Mouse (Mus musculus) activated CD4-positive, CD25-positive, alpha-beta regulatory T cell, adult 9 weeks (primary cell): ENCODE measurements around the gene Psma4. TPM values are rescaled to one million over a fixed set of nuclear protein-coding genes. Genes with fewer than 3 reads are reported as not detected.

Source experiments
- polyA plus RNA-seq: library from polyadenylated mRNA; unstranded; fragments of 100-300 nt; shearing (Covaris generic); gene quantifications from one replicate; pipeline ENCODE4 v1.2.1, GENCODE M21; 2017

Gene Psma4
- 282 TPM for polyA plus RNA-seq

GRCm38 (mm10) chr9:54950575-54951321, at the start of gene Psma4, which contains the start of gene AY074887:
Gene Psma4 (plus strand): TSS chr9:54950790.
Gene AY074887 (minus strand): TSS chr9:54950998.

GRCm38 (mm10) chr9:54917010-54917677, 33.4 kb upstream of the Psma4 start, which contains the start of gene Hykk:
Gene Hykk (plus strand): TSS chr9:54917283.

GRCm38 (mm10) chr9:54980674-54981073, 30.1 kb downstream of the Psma4 start, which contains the start of gene Chrna5:
Gene Chrna5 (plus strand): TSS chr9:54980880.

Other genes starting within 250 kb of the Psma4 start
- gene Wdr61, start 216.3 kb upstream of the Psma4 start, polyA plus RNA-seq = 105 TPM
- gene Crabp1, start 186.0 kb upstream of the Psma4 start, polyA plus RNA-seq = not detected
- gene Ireb2, start 87.0 kb upstream of the Psma4 start, polyA plus RNA-seq = 27.6 TPM
- gene Hykk, start 33.5 kb upstream of the Psma4 start, polyA plus RNA-seq = 0.43 TPM
- not detected for gene AY074887, start 208 bp downstream of the Psma4 start, polyA plus RNA-seq
- not detected for gene Chrna5, start 30.1 kb downstream of the Psma4 start, polyA plus RNA-seq
- gene Chrna3, start 75.8 kb downstream of the Psma4 start, polyA plus RNA-seq = not detected
- not detected for gene Chrnb4, start 98.0 kb downstream of the Psma4 start, polyA plus RNA-seq
- 8.3 TPM for gene Ube2q2, start 198.1 kb downstream of the Psma4 start, polyA plus RNA-seq